Mouse (Mus musculus) neural tube, embryonic 11.5 days (tissue): ENCODE data around the gene Dnaja2. TPM values are rescaled to one million over a fixed set of nuclear protein-coding genes. Genes with fewer than 3 reads are reported as not detected.

Experiments used
- ATAC-seq: fragments of 200-750 bp; cut with Nextera tagmentation; 2 replicates; pipeline ENCODE4 v1.8.0; 2017; ENCODE audit warnings: moderate number of reproducible peaks, mild to moderate bottlenecking, moderate TSS enrichment, moderate library complexity; ENCODE audit not compliant: insufficient read depth, low FRiP score, low TSS enrichment
- DNase-seq: peaks from one replicate; pipeline ENCODE4 v3.0.0-alpha.2; 2015; ENCODE audit warnings: low spot score
- H3K27ac ChIP-seq: fragments of 300-500 bp; sonication (generic); 2 replicates; pipeline ENCODE4 v1.5.1; 2014; ENCODE audit warnings: low read depth, mild to moderate bottlenecking, low read length
- H3K27me3 ChIP-seq: fragments of 300-500 bp; sonication (generic); 2 replicates; pipeline ENCODE4 v1.6.1; 2014; ENCODE audit warnings: mild to moderate bottlenecking, low read length, mixed read lengths; ENCODE audit not compliant: control insufficient read depth, insufficient read depth
- H3K36me3 ChIP-seq: fragments of 300-500 bp; sonication (generic); 2 replicates; pipeline ENCODE4 v1.6.1; 2014; ENCODE audit warnings: mild to moderate bottlenecking, low read length, moderate library complexity, mixed read lengths; ENCODE audit not compliant: control insufficient read depth, insufficient read depth
- H3K4me1 ChIP-seq: fragments of 300-500 bp; sonication (generic); 2 replicates; pipeline ENCODE4 v1.6.1; 2014; ENCODE audit warnings: low read length, mixed read lengths; ENCODE audit not compliant: control insufficient read depth, insufficient read depth
- H3K4me2 ChIP-seq: fragments of 300-500 bp; sonication (generic); 2 replicates; pipeline ENCODE4 v1.6.1; 2014; ENCODE audit warnings: low read depth, mild to moderate bottlenecking, moderate library complexity
- H3K4me3 ChIP-seq: fragments of 300-500 bp; sonication (generic); 2 replicates; pipeline ENCODE4 v1.5.1; 2014; ENCODE audit warnings: low read depth, low read length
- H3K9ac ChIP-seq: fragments of 300-500 bp; sonication (generic); 2 replicates; pipeline ENCODE4 v1.6.1; 2014; ENCODE audit warnings: mild to moderate bottlenecking, low read length
- H3K9me3 ChIP-seq: fragments of 300-500 bp; sonication (generic); 2 replicates; pipeline ENCODE4 v1.6.1; 2016; ENCODE audit warnings: low read length; ENCODE audit not compliant: control insufficient read depth
- WGBS: fragments of 180-500 bp; shearing (Covaris S2); extraction: QIAGEN DNeasy Blood & Tissue Kit; methylation state at CpG from one replicate; pipeline ENCODE4 v1.1.7; 2014; 5-methylcytosine and 5-hydroxymethylcytosine counted together
- polyA plus RNA-seq: library from polyadenylated mRNA; unstranded; fragments of >200 nt; fragmentation: Nextera tagmentation; extraction: Ambion mirVana; gene quantifications from 2 replicates; pipeline ENCODE4 v1.2.1, GENCODE M21; 2014

Gene Dnaja2
- polyA plus RNA-seq, 1 experiment from 2014 or later, result 212 TPM

DNA sequence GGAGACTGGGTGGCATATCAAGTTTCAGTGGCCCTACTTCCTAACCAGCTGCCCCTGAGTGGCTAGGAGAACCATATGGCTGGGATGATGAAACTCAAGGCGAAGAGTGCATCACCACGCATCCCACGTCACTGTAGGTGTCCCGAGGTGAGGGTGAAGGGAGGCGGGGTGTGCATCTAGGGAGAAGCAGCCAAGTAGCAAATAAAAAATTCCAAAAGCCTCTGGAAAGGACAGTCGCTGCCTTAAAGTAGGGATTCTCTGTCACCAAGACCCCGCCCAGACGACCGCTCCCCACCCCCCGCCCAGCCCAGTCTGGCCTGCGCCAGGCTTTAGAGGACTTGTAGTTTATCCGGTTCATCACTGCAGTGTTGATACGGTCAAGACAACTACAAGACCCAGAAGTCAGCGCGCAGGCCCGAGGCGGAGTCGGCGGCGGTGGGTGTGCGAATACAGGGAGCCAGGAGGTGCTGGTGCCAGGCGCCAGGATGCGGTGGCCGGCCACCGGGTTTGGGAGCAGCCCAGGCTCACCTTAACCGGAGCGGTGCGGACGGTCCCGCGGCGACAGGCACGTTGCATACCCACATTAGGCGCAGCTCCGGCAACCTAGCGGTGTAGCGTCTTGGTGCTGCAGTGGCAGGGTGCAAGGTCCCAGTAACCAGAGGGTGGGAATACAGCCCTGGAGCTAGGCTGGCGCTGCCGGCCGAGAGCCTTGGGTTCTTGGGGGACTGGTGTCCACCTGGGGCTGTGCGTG lies 62.8 kb downstream of the Dnaja2 start, which contains the start of gene Gpt2:
Gene Gpt2, plus strand, starts transcription at position 452 of the 751 bp plus-strand sequence.
- no peaks in the 10 kb centered on the region for H3K36me3 ChIP-seq
- H3K27ac ChIP-seq, result no peak within 1 kb of the TSS
- H3K4me1 ChIP-seq, result no peaks in the 10 kb centered on the region
- ATAC-seq (peak; percentile 99), DNase-seq (peak; percentile 95)
- peak within 1 kb of the TSS; percentile 85 for H3K9ac ChIP-seq
- under 1% methylated on average over 41 of the region's 41 CpGs for WGBS
- H3K4me2 ChIP-seq, result peak within 1 kb of the TSS; percentile 98
- H3K27me3 ChIP-seq, result no peaks in the 10 kb centered on the region
- H3K9me3 ChIP-seq, result no peaks in the 10 kb centered on the region
- peak within 1 kb of the TSS; percentile 84 for H3K4me3 ChIP-seq

GRCm38 (mm10) chr8:85489546-85489945 lies 65.6 kb downstream of the Dnaja2 start:
- Histone ChIP-seq H3K36me3 (no peaks in the 10 kb centered on the region), H3K27me3 (no peaks in the 10 kb centered on the region), H3K9ac (no peak overlapping the region), H3K4me1 (no peaks in the 10 kb centered on the region), H3K9me3 (no peaks in the 10 kb centered on the region), H3K4me2 (no peak overlapping the region), H3K4me3 (no peak overlapping the region), H3K27ac (no peak overlapping the region)
- DNase-seq, result no peak
- no peak for ATAC-seq
- whole genome bisulfite sequencing, result 95% methylated on average over 8 of the region's 8 CpGs

GRCm38 (mm10) chr8:85488631-85489030 lies 66.5 kb downstream of the Dnaja2 start:
- Histone ChIP-seq H3K9ac (no peak overlapping the region), H3K27ac (no peak overlapping the region), H3K4me3 (no peak overlapping the region), H3K9me3 (no peaks in the 10 kb centered on the region), H3K36me3 (no peaks in the 10 kb centered on the region), H3K4me1 (no peaks in the 10 kb centered on the region), H3K27me3 (no peaks in the 10 kb centered on the region), H3K4me2 (no peak overlapping the region)
- no peak for ATAC-seq
- DNase-seq, result no peak

DNA sequence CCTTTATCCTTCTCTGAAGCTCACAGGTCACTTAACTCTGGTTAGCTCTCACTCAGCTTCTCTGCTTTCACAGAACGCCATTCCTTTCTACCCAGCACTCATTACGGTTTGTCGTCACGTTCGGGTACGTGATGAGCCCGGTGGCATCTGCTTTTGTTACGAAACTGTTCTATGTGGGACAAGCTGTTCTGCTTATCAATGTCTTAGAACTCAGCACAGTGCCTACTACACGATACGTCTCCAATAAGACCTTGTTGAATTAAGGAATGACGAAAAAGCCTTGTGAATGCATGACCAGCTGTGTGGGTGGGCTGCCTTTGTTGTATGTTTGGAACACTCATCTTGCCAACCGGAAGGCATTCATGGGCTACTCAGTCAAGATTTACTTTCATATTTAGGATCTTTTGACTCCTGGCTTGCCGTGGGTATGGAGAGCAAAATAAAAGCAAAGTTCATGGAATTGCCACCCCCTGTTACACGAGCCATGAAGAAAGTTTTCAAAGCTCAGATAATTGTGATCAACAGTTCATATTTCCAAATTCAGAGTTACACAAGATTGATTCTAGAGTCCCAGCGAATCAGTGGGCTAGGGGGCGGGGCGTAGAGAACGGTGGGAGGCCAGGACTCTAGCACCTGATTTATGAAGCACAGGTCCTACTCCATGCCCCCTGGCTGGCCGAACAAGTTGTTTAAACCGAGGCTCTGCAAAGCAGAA lies 67.1 kb downstream of the Dnaja2 start:
- Histone ChIP-seq H3K27ac (no peak overlapping the region), H3K9me3 (no peaks in the 10 kb centered on the region)
- ATAC-seq, result no peak

More for the DNA sequence above, 67.1 kb downstream of the Dnaja2 start:
- Histone ChIP-seq H3K4me3 (no peak overlapping the region), H3K36me3 (no peaks in the 10 kb centered on the region), H3K4me2 (no peak overlapping the region), H3K4me1 (no peaks in the 10 kb centered on the region), H3K27me3 (no peaks in the 10 kb centered on the region), H3K9ac (no peak overlapping the region)
- no peak for DNase-seq
- 78% methylated on average over 20 of the region's 20 CpGs for WGBS

Other genes starting within 250 kb of the Dnaja2 start
- gene Mylk3, start 169.0 kb downstream of the Dnaja2 start, polyA plus RNA-seq, result 1.6 and 2.2 TPM in 2 replicates
- 41.4 and 44.2 TPM in 2 replicates for gene 4921524J17Rik, start 122.5 kb downstream of the Dnaja2 start, polyA plus RNA-seq
- 37.9 and 42.9 TPM in 2 replicates for gene Gpt2, start 62.8 kb downstream of the Dnaja2 start, polyA plus RNA-seq
- gene Neto2, start 145.6 kb upstream of the Dnaja2 start, polyA plus RNA-seq, result 28.5 and 29.9 TPM in 2 replicates